Mouse (Mus musculus): ENCODE data around the gene Bex1. TPM values are rescaled to one million over a fixed set of nuclear protein-coding genes. Genes with fewer than 3 reads are reported as not detected.

Bex1 gene
- polyA plus RNA-seq, 1 experiment from 2014 or later: 100 TPM

DNA sequence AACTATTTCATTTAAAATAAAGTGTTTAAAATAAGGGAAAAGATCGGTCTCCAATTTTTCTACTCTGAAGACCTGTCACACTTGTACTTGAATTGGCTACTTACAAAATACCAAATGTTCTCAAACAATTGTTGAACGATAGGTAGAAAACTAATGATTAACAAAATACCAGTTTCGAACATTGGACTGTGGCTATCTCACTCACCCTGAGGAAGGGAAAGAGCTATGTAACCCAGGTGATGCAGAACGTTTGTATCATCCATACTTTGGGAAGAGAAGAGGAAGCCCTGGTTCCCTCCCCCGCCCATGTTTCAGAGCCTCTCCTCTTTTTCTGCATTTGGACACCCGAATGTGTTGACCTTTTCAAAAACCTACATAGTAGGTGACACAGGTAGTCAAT lies 10.9 kb downstream of the Bex1 start:
- no peak for DNase-seq (ENCODE audit: low spot score)
- WGBS: 87% methylated on average over 6 of the region's 6 CpGs
- Histone ChIP-seq H3K27ac (no peak overlapping the region), H3K4me3 (no peak overlapping the region), H3K9me3 (replicated peaks) (no peaks in the 10 kb centered on the region), H3K27me3 (ENCODE audit: low read depth, poor library complexity, severe bottlenecking) (peaks cover 53% of the 10 kb centered on the region), H3K36me3 (no peaks in the 10 kb centered on the region), H3K4me1 (peaks cover 6% of the 10 kb centered on the region; the same call in 1 of the 2 replicates)

- DNase-seq (ENCODE audit: low spot score): peak; percentile 43
- H3K4me3 ChIP-seq: peak within 1 kb of the TSS; percentile 51
- WGBS: 9% methylated on average over 9 of the region's 9 CpGs
- H3K9me3 ChIP-seq (replicated peaks): no peaks in the 10 kb centered on the region
- H3K27me3 ChIP-seq (ENCODE audit: low read depth, poor library complexity, severe bottlenecking): peaks cover 57% of the 10 kb centered on the region
- H3K27ac ChIP-seq: no peak within 1 kb of the TSS; the same call in 1 of the 2 replicates
- peaks cover 6% of the 10 kb centered on the region; the same call in 1 of the 2 replicates for H3K4me1 ChIP-seq
- no peaks in the 10 kb centered on the region for H3K36me3 ChIP-seq
Observed at GRCm38 (mm10) chrX:136203664-136204066, 11.6 kb downstream of the Bex1 start, which contains the start of gene Tceal5. TSS of gene Tceal5 (minus strand) at chrX:136203876.

DNA sequence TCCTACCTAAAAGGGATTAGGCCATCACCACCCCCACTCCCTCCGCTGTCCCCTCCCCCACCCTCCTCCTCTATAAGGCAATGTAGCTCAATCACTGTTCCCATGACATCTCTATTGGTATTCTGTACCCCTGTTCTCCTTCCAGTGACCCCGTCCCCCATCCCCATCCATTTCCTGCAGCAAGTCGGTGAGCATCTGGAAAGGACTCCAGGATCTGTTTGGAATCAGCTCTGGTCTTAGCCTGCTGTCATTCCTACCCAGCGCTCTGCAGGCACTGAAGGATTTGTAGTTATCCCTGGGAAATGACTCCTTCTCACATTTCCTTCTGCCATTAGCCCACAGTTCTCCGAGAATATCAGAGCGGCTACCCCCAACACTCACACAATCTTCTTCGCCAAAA lies 12.1 kb downstream of the Bex1 start:
- H3K9me3 ChIP-seq (replicated peaks): no peaks in the 10 kb centered on the region
- H3K4me3 ChIP-seq: peak overlapping the region; percentile 51
- H3K27me3 ChIP-seq (ENCODE audit: low read depth, poor library complexity, severe bottlenecking): peaks cover 58% of the 10 kb centered on the region
- WGBS: 15% methylated on average over 7 of the region's 7 CpGs
- H3K27ac ChIP-seq: no peak overlapping the region; the same call in 1 of the 2 replicates
- H3K4me1 ChIP-seq: peaks cover 6% of the 10 kb centered on the region; the same call in 1 of the 2 replicates
- DNase-seq (ENCODE audit: low spot score): peak; percentile 30
- no peaks in the 10 kb centered on the region for H3K36me3 ChIP-seq

GRCm38 (mm10) chrX:136196873-136197272 lies 18.4 kb downstream of the Bex1 start:
- DNase-seq (ENCODE audit: low spot score): peak; percentile 40
- Histone ChIP-seq H3K27ac (no peak overlapping the region), H3K4me3 (no peak overlapping the region), H3K27me3 (ENCODE audit: low read depth, poor library complexity, severe bottlenecking) (peaks cover 51% of the 10 kb centered on the region), H3K9me3 (replicated peaks) (no peaks in the 10 kb centered on the region), H3K36me3 (no peaks in the 10 kb centered on the region), H3K4me1 (no peaks in the 10 kb centered on the region)
- WGBS: 49% methylated on average over 1 of the region's 1 CpGs

DNA sequence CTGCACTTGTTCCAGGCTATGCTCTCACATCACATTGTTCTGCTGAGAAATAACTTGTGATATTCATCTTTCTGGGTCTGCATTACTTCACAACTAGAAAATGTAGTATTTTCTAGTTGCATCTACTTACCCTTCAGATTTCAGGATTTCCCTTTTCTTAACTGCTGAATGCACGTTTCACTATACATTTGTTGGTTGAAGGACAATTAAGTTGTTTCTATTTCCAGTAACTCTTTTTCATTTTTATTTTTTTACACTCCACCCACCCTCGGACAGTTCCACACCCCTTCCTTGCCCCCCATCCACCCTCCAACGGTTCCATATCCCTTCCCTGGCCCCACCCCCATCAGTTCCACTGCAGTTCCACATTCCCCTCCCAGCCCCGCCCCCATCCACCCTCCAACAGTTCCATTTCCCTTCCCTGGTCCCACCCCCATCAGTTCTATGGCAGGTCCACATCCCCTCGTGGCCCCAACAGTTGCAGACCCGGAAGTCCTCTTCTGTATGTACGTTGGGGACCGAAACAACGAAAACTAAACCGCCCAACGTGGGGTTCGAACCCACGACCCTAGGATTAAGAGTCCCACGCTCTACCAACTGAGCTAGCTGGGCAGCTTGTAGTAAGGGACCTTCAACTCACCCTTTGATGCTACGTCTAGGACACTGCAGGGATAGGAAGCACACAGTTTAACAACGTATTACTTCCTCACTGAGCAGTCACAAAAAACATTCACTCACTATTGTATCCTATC lies 19.9 kb downstream of the Bex1 start:
- Histone ChIP-seq H3K27ac (no peak overlapping the region), H3K27me3 (ENCODE audit: low read depth, poor library complexity, severe bottlenecking) (peaks cover 42% of the 10 kb centered on the region), H3K4me3 (no peak overlapping the region), H3K4me1 (no peaks in the 10 kb centered on the region), H3K9me3 (replicated peaks) (no peaks in the 10 kb centered on the region), H3K36me3 (no peaks in the 10 kb centered on the region)
- DNase-seq (ENCODE audit: low spot score): no peak
- WGBS: 84% methylated on average over 16 of the region's 16 CpGs

DNA sequence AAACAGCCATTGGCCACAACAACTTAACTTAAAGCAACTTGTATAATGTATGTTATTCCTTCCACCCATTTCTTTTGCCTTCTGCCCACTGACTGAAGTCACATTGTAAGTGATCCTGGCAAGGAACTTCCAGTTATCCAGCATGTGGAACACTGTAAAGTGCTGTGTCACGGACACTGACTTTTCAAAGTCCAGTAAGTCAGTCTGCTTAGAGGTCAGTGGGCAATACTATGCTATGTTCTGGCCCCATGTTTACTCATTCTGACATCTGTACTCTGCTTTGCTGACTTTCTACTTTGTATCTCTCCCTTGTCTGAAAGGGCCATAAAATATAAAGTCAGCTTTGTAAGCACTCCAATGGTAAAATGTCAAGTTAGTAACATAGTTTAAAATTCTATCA lies 32.2 kb downstream of the Bex1 start:
- Histone ChIP-seq H3K36me3 (no peaks in the 10 kb centered on the region), H3K27me3 (ENCODE audit: low read depth, poor library complexity, severe bottlenecking) (peaks cover 50% of the 10 kb centered on the region), H3K27ac (no peak overlapping the region), H3K9me3 (replicated peaks) (no peaks in the 10 kb centered on the region), H3K4me3 (no peak overlapping the region), H3K4me1 (0 out of 2 replicates have a peak, but pooled peaks cover 5% of the 10 kb centered on the region)
- no peak for DNase-seq (ENCODE audit: low spot score)
- WGBS: 94% methylated on average over 1 of the region's 1 CpGs

DNA sequence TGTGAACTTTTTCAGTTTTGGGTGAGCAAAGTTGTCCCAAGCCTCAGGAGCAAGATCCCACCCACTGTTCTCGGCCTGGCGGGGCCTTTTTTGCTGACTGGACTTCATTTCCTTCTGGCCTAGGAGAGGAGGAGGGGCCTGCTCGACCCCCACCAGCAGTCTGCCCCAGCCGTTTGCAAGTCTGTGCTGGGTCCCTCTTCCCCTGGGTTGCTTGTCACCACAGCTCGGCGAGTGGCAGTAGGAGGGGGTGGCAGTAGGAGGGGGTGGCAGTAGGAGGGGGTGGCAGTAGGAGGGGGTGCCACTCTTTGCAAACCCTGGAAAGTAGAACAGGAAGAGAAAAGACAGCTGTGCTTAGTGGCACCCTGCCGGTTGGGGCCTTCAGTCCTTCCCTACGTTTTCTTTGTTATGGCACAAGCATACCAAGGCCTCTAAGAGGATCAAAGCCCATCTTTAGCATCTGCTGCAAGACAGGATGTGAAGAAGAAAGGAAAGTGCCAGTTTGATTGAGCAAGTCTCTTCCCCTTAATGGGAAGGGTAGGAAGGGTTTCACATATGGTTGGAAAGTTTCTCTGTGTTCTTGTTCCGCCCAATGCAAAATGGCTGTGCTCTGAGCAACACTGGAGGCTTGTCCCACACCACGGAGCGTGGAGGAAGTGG lies 34.3 kb downstream of the Bex1 start:
- Histone ChIP-seq H3K4me1 (0 out of 2 replicates have a peak, but pooled peaks cover 5% of the 10 kb centered on the region), H3K9me3 (replicated peaks) (no peaks in the 10 kb centered on the region), H3K4me3 (no peak overlapping the region), H3K36me3 (no peaks in the 10 kb centered on the region), H3K27ac (peak overlapping the region; percentile 78), H3K27me3 (ENCODE audit: low read depth, poor library complexity, severe bottlenecking) (peaks cover 67% of the 10 kb centered on the region)
- WGBS: 24% methylated on average over 11 of the region's 11 CpGs
- peak; percentile 31 for DNase-seq (ENCODE audit: low spot score)

DNA sequence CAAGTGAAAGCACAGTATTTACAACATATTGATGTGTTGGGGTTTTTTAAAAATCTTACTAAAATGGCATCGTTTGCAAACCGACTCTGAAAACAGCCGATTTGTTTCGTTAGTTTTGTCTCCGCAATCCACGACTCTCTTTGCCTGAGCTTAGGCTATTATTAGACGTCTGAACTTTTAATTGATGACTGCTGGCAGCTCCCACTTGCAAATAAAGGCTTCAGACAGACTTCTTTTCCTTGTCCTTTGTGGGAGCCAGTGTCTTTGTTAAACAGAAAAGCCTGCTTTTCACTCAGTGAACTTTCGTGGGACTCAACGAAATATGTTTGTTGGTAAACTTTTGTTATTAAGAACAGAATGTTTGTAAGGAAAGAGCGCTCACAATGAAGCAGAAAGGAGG lies 42.5 kb downstream of the Bex1 start:
- no peaks in the 10 kb centered on the region for H3K9me3 ChIP-seq (replicated peaks)
- peaks cover 81% of the 10 kb centered on the region for H3K27me3 ChIP-seq (ENCODE audit: low read depth, poor library complexity, severe bottlenecking)
- peak overlapping the region; percentile 64 for H3K4me3 ChIP-seq
- H3K27ac ChIP-seq: peak overlapping the region; percentile 90
- DNase-seq (ENCODE audit: low spot score): no peak
- H3K36me3 ChIP-seq: peaks cover 12% of the 10 kb centered on the region
- H3K4me1 ChIP-seq: no peaks in the 10 kb centered on the region
- 21% methylated on average over 10 of the region's 10 CpGs for WGBS

GRCm38 (mm10) chrX:136172118-136172551 lies 43.2 kb downstream of the Bex1 start, which contains the start of gene Tceal8:
TSS of gene Tceal8 (minus strand) at chrX:136172342.
- Histone ChIP-seq H3K36me3 (peaks cover 12% of the 10 kb centered on the region), H3K4me3 (peak within 1 kb of the TSS; percentile 64), H3K27ac (peak within 1 kb of the TSS; percentile 90), H3K9me3 (replicated peaks) (no peaks in the 10 kb centered on the region), H3K27me3 (ENCODE audit: low read depth, poor library complexity, severe bottlenecking) (peaks cover 83% of the 10 kb centered on the region), H3K4me1 (no peaks in the 10 kb centered on the region)
- 9% methylated on average over 10 of the region's 10 CpGs for WGBS
- DNase-seq (ENCODE audit: low spot score): peak; percentile 77

DNA sequence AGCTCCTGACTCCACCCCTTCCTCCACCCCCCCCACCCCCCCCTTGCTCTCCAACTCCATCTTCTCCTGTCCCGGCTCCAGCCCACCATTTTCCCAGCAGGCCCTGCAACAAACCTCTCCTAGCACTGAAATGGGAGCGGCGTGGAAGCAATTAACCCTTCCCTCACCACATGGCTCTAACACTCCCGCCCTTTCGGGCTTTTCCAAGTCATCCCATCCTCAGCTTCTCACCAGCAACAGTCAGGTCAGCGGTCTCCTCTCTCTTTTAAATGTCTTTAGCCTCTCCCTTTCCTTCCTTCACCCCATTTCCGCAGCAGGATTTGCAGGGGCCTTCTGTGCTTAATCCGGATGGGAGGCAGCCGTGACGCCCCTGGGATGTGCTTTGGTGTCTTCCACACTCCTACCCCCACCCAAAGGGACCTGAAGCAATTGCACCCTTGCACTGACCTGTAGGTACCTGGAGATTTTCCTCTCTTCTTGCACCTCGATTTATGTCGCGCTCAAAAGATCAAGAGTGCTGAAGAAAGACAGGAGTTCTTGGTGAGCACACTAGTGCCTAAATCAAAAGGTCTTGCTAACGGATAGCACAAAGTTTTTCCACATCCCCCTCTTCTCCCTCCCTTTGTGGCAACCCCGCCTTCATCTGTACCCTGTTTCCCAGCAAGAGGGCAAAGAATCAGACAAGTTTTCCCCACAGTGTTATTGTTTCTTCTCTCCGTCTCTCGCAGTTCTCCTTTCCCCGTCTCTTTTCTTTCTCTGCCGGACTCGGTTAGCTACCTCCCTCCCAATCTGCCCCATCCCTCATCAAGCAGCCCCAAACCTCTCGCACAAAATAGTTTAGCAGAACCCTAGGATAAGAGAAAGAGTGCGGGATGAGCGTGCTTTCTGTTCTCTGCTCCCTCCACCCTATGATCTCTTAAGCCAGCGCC lies 43.9 kb downstream of the Bex1 start:
- H3K27me3 ChIP-seq (ENCODE audit: low read depth, poor library complexity, severe bottlenecking): peaks cover 81% of the 10 kb centered on the region
- 18% methylated on average over 24 of the region's 24 CpGs for WGBS

GRCm38 (mm10) chrX:136170625-136171024 lies 44.7 kb downstream of the Bex1 start:
- H3K27ac ChIP-seq: peak overlapping the region; percentile 90; the same call in 1 of the 2 replicates
- WGBS: 58% methylated on average over 10 of the region's 10 CpGs
- H3K9me3 ChIP-seq (replicated peaks): no peaks in the 10 kb centered on the region
- no peaks in the 10 kb centered on the region for H3K4me1 ChIP-seq
- peaks cover 12% of the 10 kb centered on the region for H3K36me3 ChIP-seq
- H3K4me3 ChIP-seq: peak overlapping the region; percentile 64
- DNase-seq (ENCODE audit: low spot score): no peak
- H3K27me3 ChIP-seq (ENCODE audit: low read depth, poor library complexity, severe bottlenecking): peaks cover 81% of the 10 kb centered on the region

More for the DNA sequence above, 43.9 kb downstream of the Bex1 start:
- H3K4me1 ChIP-seq: no peaks in the 10 kb centered on the region
- no peaks in the 10 kb centered on the region for H3K9me3 ChIP-seq (replicated peaks)
- peak overlapping the region; percentile 64 for H3K4me3 ChIP-seq
- peaks cover 12% of the 10 kb centered on the region for H3K36me3 ChIP-seq
- peak overlapping the region; percentile 90 for H3K27ac ChIP-seq
- DNase-seq (ENCODE audit: low spot score): peak; percentile 65

All from limb, embryonic 10.5 days (tissue).